Mouse (Mus musculus) urinary bladder, postnatal 14 days (tissue): ENCODE data around the gene Dohh.

Experiments
- DNase-seq: peaks from one replicate; pipeline ENCODE4 v3.0.0; 2021; ENCODE audit warnings: low spot score

Gene Dohh

DNA sequence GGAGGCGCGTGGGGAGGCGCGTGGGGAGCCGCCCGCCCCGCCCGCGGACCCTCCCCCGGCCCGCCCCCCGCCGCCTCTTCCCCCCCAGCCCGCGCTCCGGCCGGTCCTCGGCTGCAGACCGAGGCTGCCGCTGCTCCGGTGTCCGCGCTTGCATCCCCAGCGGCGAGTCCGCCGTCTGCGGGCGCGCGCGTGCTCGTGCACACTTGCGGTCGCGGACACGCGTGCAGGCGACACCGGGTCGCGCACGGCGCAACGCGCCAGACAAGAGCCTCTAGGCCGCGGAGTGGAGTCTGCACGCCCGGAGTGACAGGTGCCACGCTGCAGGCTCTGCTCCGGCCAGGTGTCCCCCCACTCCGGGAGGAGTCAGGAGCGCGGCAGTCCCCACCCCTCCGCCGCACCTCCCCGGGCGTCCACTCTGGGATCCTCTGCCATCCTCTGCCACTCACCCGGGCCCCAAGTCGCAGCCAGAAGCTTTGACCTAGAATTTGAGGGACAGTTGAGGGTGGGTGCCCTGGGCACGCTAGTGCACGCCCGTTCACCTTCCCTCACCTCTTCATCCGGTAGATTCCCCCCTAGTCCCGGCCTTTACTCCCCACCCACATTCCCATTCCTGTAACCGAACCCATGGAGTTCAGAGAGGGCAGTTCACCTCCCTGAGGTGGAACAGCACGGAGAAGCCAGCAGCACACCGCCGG, 46.8 kb downstream of the Dohh start:
- DNase-seq, result peak; percentile 52

DNA sequence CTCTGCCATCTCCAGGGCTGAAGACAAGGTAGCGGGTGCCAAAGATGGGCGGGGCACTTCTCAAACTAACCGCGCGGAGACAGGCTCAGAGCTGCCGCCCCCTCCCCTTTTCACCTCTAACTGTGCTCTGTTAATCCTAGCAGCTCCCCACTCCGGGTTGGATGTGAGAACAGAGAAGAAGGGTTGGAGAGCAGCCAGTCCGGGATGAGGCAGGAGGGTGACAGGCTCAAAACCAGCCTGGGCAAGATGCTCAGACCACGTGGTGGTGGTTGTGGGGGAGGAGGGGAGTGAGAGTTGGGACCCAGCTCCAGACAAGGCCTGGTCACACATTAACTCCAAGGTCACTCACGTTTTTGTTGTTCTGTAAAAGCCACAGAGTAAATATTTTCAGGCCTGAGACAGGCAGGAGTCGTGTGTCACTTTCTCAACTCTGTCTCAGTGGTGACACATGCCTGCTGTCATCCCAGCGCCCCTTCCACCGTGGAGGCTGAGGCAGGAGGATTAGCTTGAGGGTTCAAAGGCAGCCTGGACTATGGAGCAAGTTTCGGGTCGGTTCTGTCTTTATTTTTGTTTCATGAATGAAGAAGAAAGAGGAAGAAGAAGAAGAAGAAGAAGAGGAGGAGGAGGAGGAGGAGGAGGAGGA, 47.4 kb downstream of the Dohh start:
- peak; percentile 24 for DNase-seq

DNA sequence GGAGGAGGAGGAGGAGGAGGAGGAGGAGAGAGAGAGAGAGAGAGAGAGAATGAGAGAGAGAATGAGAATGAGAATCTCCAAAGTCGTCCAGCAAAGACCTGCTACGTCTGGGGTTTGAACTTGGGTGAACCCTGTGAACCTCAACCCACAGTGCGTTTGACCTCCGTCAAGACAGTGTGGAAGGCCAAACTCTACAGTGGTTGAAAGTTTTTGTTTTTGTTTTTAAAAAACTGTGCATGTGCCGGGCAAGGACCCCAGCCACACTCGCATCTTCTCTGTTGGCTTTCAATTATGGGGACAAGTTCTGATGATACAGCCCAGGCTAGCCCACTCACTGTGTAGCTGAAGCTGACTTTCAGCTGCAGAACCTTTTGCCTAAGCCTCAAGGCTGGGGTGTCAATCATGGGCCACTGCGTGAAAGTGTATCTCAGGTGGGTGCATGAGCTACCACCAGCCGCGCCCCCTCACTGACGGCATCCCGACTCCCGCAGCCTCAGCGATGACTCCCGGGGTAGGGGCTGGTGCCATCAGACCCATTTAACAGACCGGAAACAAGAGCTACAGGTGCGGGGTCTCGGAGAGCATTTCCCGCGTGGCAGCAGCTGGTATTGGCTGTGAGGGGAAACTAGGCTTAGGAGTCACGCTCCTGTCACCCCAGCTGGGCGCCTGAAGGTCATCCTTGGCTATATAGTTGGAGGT, 48.1 kb downstream of the Dohh start:
- peak; percentile 25 for DNase-seq

DNA sequence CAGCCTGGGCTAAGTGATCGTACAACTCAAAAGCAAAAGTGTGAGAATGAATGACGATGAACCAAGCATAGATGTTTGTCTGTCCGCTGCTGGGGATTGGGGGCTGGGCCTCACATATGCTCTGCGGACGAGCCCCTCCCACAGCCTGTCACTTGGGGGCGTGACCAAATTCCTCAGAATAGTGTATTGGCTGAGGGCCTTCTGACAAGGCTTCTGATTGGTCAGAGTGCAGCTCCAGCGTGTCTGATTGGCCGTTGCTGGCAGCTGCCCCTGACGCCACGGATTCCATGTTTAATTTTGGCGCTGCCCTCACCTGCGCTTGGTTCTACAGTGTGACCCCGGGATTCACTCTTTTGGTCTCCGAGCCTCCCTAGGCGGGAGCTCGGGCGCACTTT, 48.6 kb downstream of the Dohh start:
- peak; percentile 94 for DNase-seq

DNA sequence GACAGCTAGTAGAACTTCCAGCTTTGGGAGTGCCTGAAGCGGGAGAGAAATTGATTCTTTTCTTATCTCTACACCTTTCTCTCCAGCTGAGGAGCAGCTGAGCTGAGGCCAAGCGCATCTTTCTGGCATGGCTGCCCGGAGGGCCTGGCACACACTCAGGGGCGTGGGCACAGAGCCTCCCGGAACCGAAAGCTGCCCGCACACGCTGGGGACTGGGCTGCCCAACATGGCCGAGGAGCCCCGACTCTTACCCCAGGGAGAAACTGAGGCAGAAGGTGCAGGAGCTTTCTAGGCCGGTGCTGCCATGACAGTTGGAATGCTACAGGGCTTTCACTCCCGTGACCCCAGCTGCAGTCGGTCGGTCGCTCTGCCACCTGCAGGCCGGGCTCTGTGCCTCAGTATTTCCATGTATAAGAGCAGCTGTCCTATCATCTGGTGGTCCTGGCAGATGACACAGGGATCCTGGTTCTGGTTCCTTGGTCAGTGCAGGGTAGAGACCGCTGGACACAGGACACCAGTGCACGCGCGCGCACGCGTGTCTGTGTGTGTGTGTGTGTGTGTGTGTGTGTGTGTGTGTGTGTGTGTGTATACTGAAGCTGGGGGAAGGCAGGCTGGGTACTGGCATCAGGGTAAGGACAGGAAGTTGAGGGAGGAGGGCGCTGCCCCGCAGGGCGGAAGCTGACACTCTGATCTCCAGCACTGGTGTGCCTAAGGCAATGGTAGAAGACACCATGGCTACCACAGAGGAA, 49.5 kb downstream of the Dohh start:
- peak; percentile 16 for DNase-seq

DNA sequence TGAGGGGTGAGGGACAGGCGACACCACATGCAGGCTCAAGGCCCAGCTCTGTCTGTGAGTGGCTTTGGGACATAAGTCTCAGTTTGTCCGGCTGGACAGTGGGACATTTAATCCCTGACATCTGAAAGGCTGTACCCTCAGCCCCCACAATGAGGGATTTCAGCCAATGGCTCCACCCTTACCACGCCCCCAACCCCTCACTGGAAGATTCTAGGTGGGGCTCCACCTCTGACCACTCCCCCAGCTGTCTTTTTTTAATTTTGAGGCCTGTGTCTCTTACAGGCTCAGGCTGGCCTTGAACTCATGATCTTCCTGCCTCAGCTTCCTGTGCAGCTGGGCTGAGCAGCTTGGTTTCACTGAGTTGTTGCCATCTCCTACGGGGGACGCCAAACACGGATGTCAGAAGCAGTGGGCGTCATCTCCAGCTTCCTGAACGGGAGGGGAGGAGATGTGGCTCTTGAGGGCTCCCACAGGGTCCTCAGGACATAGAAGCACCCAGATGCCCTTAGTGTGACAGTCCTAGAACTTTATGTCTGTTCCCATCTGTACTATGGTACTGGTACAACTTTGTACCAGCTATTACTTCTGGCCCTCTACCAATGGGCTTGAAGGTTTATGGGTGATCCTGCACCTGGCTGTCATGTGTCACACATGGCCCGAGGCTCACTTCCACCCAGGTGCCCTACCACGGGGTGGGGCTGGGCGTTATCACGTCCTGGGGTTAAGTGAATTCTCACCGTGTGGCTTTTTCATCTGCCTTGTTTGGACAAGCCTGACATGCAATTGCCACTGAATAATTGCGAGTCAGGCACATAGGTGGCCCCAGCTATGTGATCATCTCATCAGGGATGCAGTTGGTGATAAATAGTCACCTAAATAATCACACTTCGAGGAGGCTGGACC, 50.4 kb downstream of the Dohh start:
- DNase-seq, result no peak

DNA sequence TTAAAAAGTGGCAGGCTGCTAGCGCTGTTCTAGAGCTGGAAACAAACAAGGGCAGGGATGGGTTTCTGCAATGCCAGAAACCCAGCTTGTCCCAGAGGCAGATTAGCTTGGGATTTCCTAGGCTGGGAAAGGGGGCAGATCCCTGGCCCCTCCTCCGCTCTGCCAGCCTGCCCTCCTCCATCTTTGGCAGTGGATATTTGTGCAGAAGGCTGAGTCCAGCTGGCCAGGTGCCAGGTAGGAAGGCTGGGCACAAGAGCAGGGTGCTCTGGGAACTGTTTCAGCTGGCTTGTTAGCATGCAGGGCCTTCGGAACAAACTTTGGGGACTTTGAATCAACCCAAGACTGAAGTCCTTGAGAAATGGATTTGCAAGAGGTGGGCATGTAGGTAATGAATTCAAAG, 51.2 kb downstream of the Dohh start:
- DNase-seq, result peak; percentile 76
